Mouse (Mus musculus): ENCODE results near the gene Tlr5.

- TF ChIP-seq CTCF (IDR thresholded peaks at IDR 0.05; ENCODE audit: low read depth, low read length) (no peak), TAL1 (conservative IDR thresholded peaks at IDR 0.05; ENCODE audit: low read depth, low read length) (no peak), GATA1 (IDR thresholded peaks at IDR 0.05; ENCODE audit: borderline replicate concordance, low read length) (no peak), GATA2 (IDR thresholded peaks at IDR 0.05; ENCODE audit: borderline replicate concordance, low read depth, low read length) (no peak)
These were observed 3.4 kb downstream of the Tlr5 start for GRCm38 (mm10) chr1:182957826-182958544.
